Mouse (Mus musculus) cerebellum, postnatal 14 days (tissue): ENCODE data around the gene Polr1e.
"Not testable (repeated sequence)": the region's sequence is repeated elsewhere in the genome, so short reads cannot be mapped to it uniquely, and the experiment has no call there.

ENCODE experiments used
- DNase-seq, 2 experiments: peaks; one replicate each; pipeline ENCODE4 v3.0.0; 2021; ENCODE audit warnings: mixed read lengths in 2 of 2

Gene Polr1e

GRCm38 (mm10) chr4:45018452-45018980 lies at the start of gene Polr1e:
TSS of gene Polr1e (plus strand) at chr4:45018583.
- peak; percentile 84 to 86 for DNase-seq

- no peak for DNase-seq
Measured at GRCm38 (mm10) chr4:44970056-44970455, 48.3 kb upstream of the Polr1e start.

GRCm38 (mm10) chr4:44970612-44971110 lies 47.7 kb upstream of the Polr1e start:
- peak; percentile 67 to 79 for DNase-seq

GRCm38 (mm10) chr4:44973450-44973849 lies 44.9 kb upstream of the Polr1e start:
- DNase-seq: peak; percentile 90 to 96

- DNase-seq: no peak
Measured at GRCm38 (mm10) chr4:44973871-44974270, 44.5 kb upstream of the Polr1e start.

- peak in 1 of 2 experiments; percentile 32 for DNase-seq
Measured at GRCm38 (mm10) chr4:44974331-44974730, 44.1 kb upstream of the Polr1e start.

GRCm38 (mm10) chr4:44976026-44976615 lies 42.3 kb upstream of the Polr1e start:
- DNase-seq: no peak

- no peak for DNase-seq
Measured at GRCm38 (mm10) chr4:44976921-44977710, 41.3 kb upstream of the Polr1e start.

- no peak for DNase-seq
Measured at GRCm38 (mm10) chr4:44978175-44978574, 40.2 kb upstream of the Polr1e start.

GRCm38 (mm10) chr4:44979794-44980338 lies 38.5 kb upstream of the Polr1e start:
- no peak for DNase-seq

- peak; percentile 77 to 80 for DNase-seq
Measured at GRCm38 (mm10) chr4:44981280-44981973, 37.0 kb upstream of the Polr1e start, which contains the start of gene Grhpr. TSS of gene Grhpr (plus strand) at chr4:44981395.

- DNase-seq: peak; percentile 30 to 31
Measured at GRCm38 (mm10) chr4:44981974-44982287, 36.5 kb upstream of the Polr1e start.

GRCm38 (mm10) chr4:44982440-44983130 lies 35.8 kb upstream of the Polr1e start:
- no peak for DNase-seq

GRCm38 (mm10) chr4:44983131-44983740 lies 35.1 kb upstream of the Polr1e start:
- no peak for DNase-seq

- no peak for DNase-seq
Measured at GRCm38 (mm10) chr4:44990560-44990959, 27.8 kb upstream of the Polr1e start.

GRCm38 (mm10) chr4:44992330-44992729 lies 26.1 kb upstream of the Polr1e start:
- DNase-seq: not testable (repeated sequence)

GRCm38 (mm10) chr4:44993179-44993578 lies 25.2 kb upstream of the Polr1e start:
- DNase-seq: not testable (repeated sequence)

- no peak for DNase-seq
Measured at GRCm38 (mm10) chr4:44993847-44994246, 24.5 kb upstream of the Polr1e start.

GRCm38 (mm10) chr4:44994776-44995175 lies 23.6 kb upstream of the Polr1e start:
- DNase-seq: no peak

- peak in 1 of 2 experiments; percentile 55 for DNase-seq
Measured at GRCm38 (mm10) chr4:44998071-44998470, 20.3 kb upstream of the Polr1e start.

- DNase-seq: no peak
Measured at GRCm38 (mm10) chr4:45000001-45000400, 18.4 kb upstream of the Polr1e start.

- no peak for DNase-seq
Measured at GRCm38 (mm10) chr4:45005452-45005851, 12.9 kb upstream of the Polr1e start.
